Mouse (Mus musculus): ENCODE measurements around the gene Rpl10a. TPM values are rescaled to one million over a fixed set of nuclear protein-coding genes. Genes with fewer than 3 reads are reported as not detected.

Rpl10a gene
- total RNA-seq, 2 experiments from 2014 or later: 359 to 375 TPM

Other genes starting within 250 kb of the Rpl10a start
- not detected for gene Tcp11, start 247.8 kb upstream of the Rpl10a start, total RNA-seq (2021)
- under 1 TPM; 0.53 to 0.73 TPM for gene Scube3, start 186.3 kb upstream of the Rpl10a start, total RNA-seq (2021)
- gene Zfp523, start 151.3 kb upstream of the Rpl10a start, total RNA-seq (2021): 10 to 100 TPM; 11.5 to 12.4 TPM
- 1 to 10 TPM; 2.4 to 2.8 TPM for gene Def6, start 120.7 kb upstream of the Rpl10a start, total RNA-seq (2021)
- gene Ppard, start 95.8 kb upstream of the Rpl10a start, total RNA-seq (2021): 10 to 100 TPM; 40.4 to 40.6 TPM
- gene Fance, start 15.0 kb upstream of the Rpl10a start, total RNA-seq (2021): 10 to 100 TPM; 10.5 to 11.1 TPM
- gene Tead3, start 22.3 kb downstream of the Rpl10a start, total RNA-seq (2021): 10 to 100 TPM; 12.2 to 14.4 TPM
- gene Tulp1, start 36.8 kb downstream of the Rpl10a start, total RNA-seq (2021): under 1 TPM in 1 of 2 experiments, not detected in 1; 0.34 TPM
- gene Fkbp5, start 189.1 kb downstream of the Rpl10a start, total RNA-seq (2021): 10 to 100 TPM; 33.0 to 41.0 TPM
- gene Armc12, start 202.3 kb downstream of the Rpl10a start, total RNA-seq (2021): not detected
- not detected for gene Clpsl2, start 220.9 kb downstream of the Rpl10a start, total RNA-seq (2021)
- not detected for gene Clps, start 232.3 kb downstream of the Rpl10a start, total RNA-seq (2021)
- not detected for gene Lhfpl5, start 247.2 kb downstream of the Rpl10a start, total RNA-seq (2021)

Data from heart, postnatal 25 days (tissue).